ENCODE assay signal across 18 mouse cellular contexts in the genomic region with DNA sequence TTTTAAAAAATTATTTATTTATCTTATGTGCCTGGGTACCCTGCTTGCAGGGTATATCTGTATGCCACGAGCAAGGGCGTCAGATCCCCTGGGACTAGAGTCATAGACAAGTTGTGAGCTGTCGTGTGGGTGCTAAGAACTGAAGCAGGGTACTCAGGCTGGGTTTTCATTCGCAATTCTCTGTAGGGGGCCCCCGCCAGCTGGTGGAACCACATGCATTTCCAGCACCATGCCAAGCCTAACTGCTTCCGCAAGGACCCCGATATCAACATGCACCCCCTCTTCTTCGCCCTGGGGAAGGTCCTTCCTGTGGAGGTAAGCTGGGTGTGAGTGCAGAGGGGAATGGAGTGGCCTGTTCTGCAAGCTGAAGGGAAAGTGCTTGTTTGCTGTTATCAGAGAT. TPM values are rescaled to one million over a fixed set of nuclear protein-coding genes. Genes with fewer than 3 reads are reported as not detected.
DNase-seq lines count a peak whose midpoint lies in the region; ATAC-seq and TF ChIP-seq lines count a peak whose summit lies in the region.
"Had no signal": no experiment of that assay in that cellular context is flagged by ENCODE, and none has a peak within 500 bp of the region (broad histone marks: within the 10 kb centered on the region; RNA-seq: fewer than 3 reads in every experiment).

No protein-coding gene starts in this region.

- H3K27me3 ChIP-seq in forebrain, embryonic 13.5 days: no peaks in the 10 kb centered on the region
- no peaks in the 10 kb centered on the region for H3K27me3 ChIP-seq in forebrain, embryonic 10.5 days (ENCODE audit: poor library complexity, severe bottlenecking)
- no peaks in the 10 kb centered on the region for H3K27me3 ChIP-seq in intestine, postnatal 0 days (replicated peaks; ENCODE audit: control insufficient read depth, insufficient read depth, low read length)
- H3K27me3 ChIP-seq in intestine, embryonic 15.5 days (replicated peaks): no peaks in the 10 kb centered on the region
- no peaks in the 10 kb centered on the region for H3K27me3 ChIP-seq in midbrain, embryonic 13.5 days
- no peaks in the 10 kb centered on the region for H3K27me3 ChIP-seq in midbrain, embryonic 15.5 days (replicated peaks)
- H3K27me3 ChIP-seq: CH12.LX; embryonic facial prominence, embryonic 12.5 days; forebrain, embryonic 12.5 days; heart, embryonic 12.5 days; Patski had no signal

- no peak for ATAC-seq in forebrain, embryonic 13.5 days
- no peak for ATAC-seq in intestine, postnatal 0 days
- no peak for ATAC-seq in intestine, embryonic 15.5 days
- no peak for ATAC-seq in midbrain, embryonic 13.5 days
- no peak for ATAC-seq in midbrain, embryonic 15.5 days (replicated peaks)
- ATAC-seq: activated CD4-positive, CD25-positive, alpha-beta regulatory T cell, adult 4 months; forebrain, postnatal 0 days; Patski had no signal

- H3K9ac ChIP-seq in forebrain, embryonic 13.5 days: 0 out of 2 replicates have a peak overlapping the region, but pooled peaks have one; percentile 9
- no peak overlapping the region for H3K9ac ChIP-seq in intestine, postnatal 0 days (ENCODE audit: low read depth, low read length)
- no peak overlapping the region for H3K9ac ChIP-seq in intestine, embryonic 15.5 days
- H3K9ac ChIP-seq in midbrain, embryonic 13.5 days (replicated peaks): peak overlapping the region; percentile 33; the same call in 1 of the 2 replicates
- H3K9ac ChIP-seq in midbrain, embryonic 15.5 days: no peak overlapping the region
- H3K9ac ChIP-seq: embryonic facial prominence, embryonic 12.5 days; forebrain, embryonic 12.5 days; heart, embryonic 12.5 days; hindbrain, embryonic 14.5 days had no signal

- DNase-seq in forebrain, embryonic 10.5 days (ENCODE audit: extremely low spot score, low spot score): no peak
- DNase-seq: adrenal gland, postnatal 14 days; cerebellum, adult 8-10 months; cerebellum, postnatal 25 days; forebrain, postnatal 0 days; gastrocnemius, postnatal 14 days had no signal

- 92% methylated on average over 8 of the region's 8 CpGs for WGBS in forebrain, embryonic 13.5 days
- 92% methylated on average over 8 of the region's 8 CpGs for WGBS in forebrain, embryonic 10.5 days
- WGBS in intestine, postnatal 0 days: 92% methylated on average over 8 of the region's 8 CpGs
- WGBS in intestine, embryonic 15.5 days: 94% methylated on average over 8 of the region's 8 CpGs
- WGBS in midbrain, embryonic 13.5 days: 93% methylated on average over 8 of the region's 8 CpGs
- WGBS in midbrain, embryonic 15.5 days: 95% methylated on average over 8 of the region's 8 CpGs

- no peak for TF ChIP-seq CTCF in intestine, postnatal 0 days (IDR thresholded peaks at IDR 0.05; ENCODE audit: low read depth)

- no peak overlapping the region for H3K4me3 ChIP-seq in forebrain, embryonic 13.5 days
- no peak overlapping the region for H3K4me3 ChIP-seq in forebrain, embryonic 10.5 days
- H3K4me3 ChIP-seq in intestine, postnatal 0 days (ENCODE audit: low read depth, low read length): no peak overlapping the region
- H3K4me3 ChIP-seq in intestine, embryonic 15.5 days (replicated peaks): no peak overlapping the region
- no peak overlapping the region for H3K4me3 ChIP-seq in midbrain, embryonic 13.5 days (replicated peaks)
- no peak overlapping the region for H3K4me3 ChIP-seq in midbrain, embryonic 15.5 days
- H3K4me3 ChIP-seq: embryonic facial prominence, embryonic 12.5 days; forebrain, embryonic 12.5 days; heart, embryonic 12.5 days had no signal

- peaks cover 67% of the 10 kb centered on the region for H3K36me3 ChIP-seq in forebrain, embryonic 13.5 days (ENCODE audit: poor library complexity, severe bottlenecking)
- peaks cover 72% of the 10 kb centered on the region for H3K36me3 ChIP-seq in forebrain, embryonic 10.5 days (replicated peaks)
- H3K36me3 ChIP-seq in intestine, postnatal 0 days (ENCODE audit: control insufficient read depth, insufficient read depth): peaks cover 30% of the 10 kb centered on the region; the same call in 1 of the 2 replicates
- H3K36me3 ChIP-seq in intestine, embryonic 15.5 days: peaks cover 52% of the 10 kb centered on the region
- H3K36me3 ChIP-seq in midbrain, embryonic 13.5 days: peaks cover 66% of the 10 kb centered on the region
- H3K36me3 ChIP-seq in midbrain, embryonic 15.5 days (replicated peaks): peaks cover 34% of the 10 kb centered on the region

- H3K27ac ChIP-seq in forebrain, embryonic 13.5 days: peak overlapping the region; percentile 19; the same call in 1 of the 2 replicates
- H3K27ac ChIP-seq in forebrain, embryonic 10.5 days: no peak overlapping the region
- 0 out of 2 replicates have a peak overlapping the region, but pooled peaks have one; percentile 4 for H3K27ac ChIP-seq in intestine, postnatal 0 days (ENCODE audit: low read depth, low read length)
- no peak overlapping the region for H3K27ac ChIP-seq in intestine, embryonic 15.5 days
- no peak overlapping the region for H3K27ac ChIP-seq in midbrain, embryonic 13.5 days
- H3K27ac ChIP-seq in midbrain, embryonic 15.5 days: no peak overlapping the region
- H3K27ac ChIP-seq: embryonic facial prominence, embryonic 12.5 days; forebrain, embryonic 12.5 days; hindbrain, embryonic 14.5 days had no signal

- peaks cover 53% of the 10 kb centered on the region for H3K4me1 ChIP-seq in forebrain, embryonic 13.5 days
- peaks cover 47% of the 10 kb centered on the region for H3K4me1 ChIP-seq in forebrain, embryonic 10.5 days
- H3K4me1 ChIP-seq in intestine, postnatal 0 days (replicated peaks; ENCODE audit: control insufficient read depth, insufficient read depth, low read length): no peaks in the 10 kb centered on the region; the same call in 1 of the 2 replicates
- H3K4me1 ChIP-seq in intestine, embryonic 15.5 days (replicated peaks): peaks cover 39% of the 10 kb centered on the region
- peaks cover 48% of the 10 kb centered on the region for H3K4me1 ChIP-seq in midbrain, embryonic 13.5 days (replicated peaks)
- peaks cover 32% of the 10 kb centered on the region for H3K4me1 ChIP-seq in midbrain, embryonic 15.5 days

- no peak overlapping the region for H3K4me2 ChIP-seq in forebrain, embryonic 13.5 days
- no peak overlapping the region for H3K4me2 ChIP-seq in intestine, postnatal 0 days (replicated peaks; ENCODE audit: low read depth)
- H3K4me2 ChIP-seq in intestine, embryonic 15.5 days (replicated peaks): no peak overlapping the region
- no peak overlapping the region for H3K4me2 ChIP-seq in midbrain, embryonic 13.5 days (replicated peaks)
- H3K4me2 ChIP-seq in midbrain, embryonic 15.5 days: no peak overlapping the region
- H3K4me2 ChIP-seq: embryonic facial prominence, embryonic 12.5 days; forebrain, embryonic 12.5 days; heart, embryonic 12.5 days had no signal

- no peaks in the 10 kb centered on the region for H3K9me3 ChIP-seq in forebrain, embryonic 13.5 days (replicated peaks)
- H3K9me3 ChIP-seq in forebrain, embryonic 10.5 days: no peaks in the 10 kb centered on the region
- H3K9me3 ChIP-seq in intestine, postnatal 0 days (ENCODE audit: control insufficient read depth): no peaks in the 10 kb centered on the region
- no peaks in the 10 kb centered on the region for H3K9me3 ChIP-seq in intestine, embryonic 15.5 days
- H3K9me3 ChIP-seq in midbrain, embryonic 13.5 days: no peaks in the 10 kb centered on the region
- H3K9me3 ChIP-seq in midbrain, embryonic 15.5 days: no peaks in the 10 kb centered on the region
- H3K9me3 ChIP-seq: embryonic facial prominence, embryonic 12.5 days; forebrain, embryonic 12.5 days; heart, embryonic 12.5 days had no signal

RNA-seq across cellular contexts. Expression of a gene that starts 3.9 kb away (rescaled TPM):
- 148 and 172 TPM in 2 replicates for polyA plus RNA-seq in forebrain, embryonic 13.5 days (2015; fragmentation: Nextera tagmentation; extraction: Ambion mirVana)
- 171 and 180 TPM in 2 replicates for polyA plus RNA-seq in forebrain, embryonic 10.5 days (2016; fragmentation: Nextera tagmentation; extraction: Ambion mirVana)
- polyA plus RNA-seq in intestine, postnatal 0 days (2015; fragmentation: Nextera tagmentation; extraction: Ambion mirVana): 26.9 and 29.8 TPM in 2 replicates
- 145 and 146 TPM in 2 replicates for polyA plus RNA-seq in intestine, embryonic 15.5 days (2015; fragmentation: Nextera tagmentation; extraction: Ambion mirVana)
- polyA plus RNA-seq in midbrain, embryonic 13.5 days (2015; fragmentation: Nextera tagmentation; extraction: Ambion mirVana): 173 and 178 TPM in 2 replicates
- 175 and 182 TPM in 2 replicates for polyA plus RNA-seq in midbrain, embryonic 15.5 days (2015; fragmentation: Nextera tagmentation; extraction: Ambion mirVana)

RNA-seq across cellular contexts. Expression of a gene that starts 17.2 kb away (rescaled TPM):
- polyA plus RNA-seq in forebrain, embryonic 13.5 days (2015; fragmentation: Nextera tagmentation; extraction: Ambion mirVana): 408 and 447 TPM in 2 replicates
- polyA plus RNA-seq in forebrain, embryonic 10.5 days (2016; fragmentation: Nextera tagmentation; extraction: Ambion mirVana): 362 and 373 TPM in 2 replicates
- 339 and 369 TPM in 2 replicates for polyA plus RNA-seq in intestine, postnatal 0 days (2015; fragmentation: Nextera tagmentation; extraction: Ambion mirVana)
- polyA plus RNA-seq in intestine, embryonic 15.5 days (2015; fragmentation: Nextera tagmentation; extraction: Ambion mirVana): 470 and 520 TPM in 2 replicates
- 386 and 396 TPM in 2 replicates for polyA plus RNA-seq in midbrain, embryonic 13.5 days (2015; fragmentation: Nextera tagmentation; extraction: Ambion mirVana)
- polyA plus RNA-seq in midbrain, embryonic 15.5 days (2015; fragmentation: Nextera tagmentation; extraction: Ambion mirVana): 324 and 334 TPM in 2 replicates

RNA-seq across cellular contexts. Expression of a gene that starts 17.4 kb away (rescaled TPM):
- 98.8 and 104 TPM in 2 replicates for polyA plus RNA-seq in forebrain, embryonic 13.5 days (2015; fragmentation: Nextera tagmentation; extraction: Ambion mirVana)
- 215 and 218 TPM in 2 replicates for polyA plus RNA-seq in forebrain, embryonic 10.5 days (2016; fragmentation: Nextera tagmentation; extraction: Ambion mirVana)
- 30.4 and 33.0 TPM in 2 replicates for polyA plus RNA-seq in intestine, postnatal 0 days (2015; fragmentation: Nextera tagmentation; extraction: Ambion mirVana)
- polyA plus RNA-seq in intestine, embryonic 15.5 days (2015; fragmentation: Nextera tagmentation; extraction: Ambion mirVana): 92.2 and 97.4 TPM in 2 replicates
- polyA plus RNA-seq in midbrain, embryonic 13.5 days (2015; fragmentation: Nextera tagmentation; extraction: Ambion mirVana): 47.9 and 49.6 TPM in 2 replicates
- 25.5 and 27.8 TPM in 2 replicates for polyA plus RNA-seq in midbrain, embryonic 15.5 days (2015; fragmentation: Nextera tagmentation; extraction: Ambion mirVana)

RNA-seq across cellular contexts. Expression of a gene that starts 54.0 kb away (rescaled TPM):
- 0.22 and 0.31 TPM in 2 replicates for polyA plus RNA-seq in forebrain, embryonic 13.5 days (2015; fragmentation: Nextera tagmentation; extraction: Ambion mirVana)
- 2.1 and 2.9 TPM in 2 replicates for polyA plus RNA-seq in forebrain, embryonic 10.5 days (2016; fragmentation: Nextera tagmentation; extraction: Ambion mirVana)
- polyA plus RNA-seq in intestine, postnatal 0 days (2015; fragmentation: Nextera tagmentation; extraction: Ambion mirVana): 4.1 and 4.5 TPM in 2 replicates
- 12.0 and 14.4 TPM in 2 replicates for polyA plus RNA-seq in intestine, embryonic 15.5 days (2015; fragmentation: Nextera tagmentation; extraction: Ambion mirVana)
- polyA plus RNA-seq in midbrain, embryonic 13.5 days (2015; fragmentation: Nextera tagmentation; extraction: Ambion mirVana): 0.58 and 0.77 TPM in 2 replicates
- polyA plus RNA-seq in midbrain, embryonic 15.5 days (2015; fragmentation: Nextera tagmentation; extraction: Ambion mirVana): 0.62 and 0.79 TPM in 2 replicates

Comparison
In these comparisons a context has a peak if more than half of its experiments do, and no peak if none do; other contexts are left out.
1. H3K27ac ChIP-seq: peak in forebrain, embryonic 13.5 days (single experiment) and intestine, postnatal 0 days (single experiment); none in forebrain, embryonic 10.5 days (single experiment), intestine, embryonic 15.5 days (single experiment), midbrain, embryonic 13.5 days (single experiment) and midbrain, embryonic 15.5 days (single experiment).
2. H3K9ac ChIP-seq: peak in forebrain, embryonic 13.5 days (single experiment) and midbrain, embryonic 13.5 days (single experiment); none in intestine, postnatal 0 days (single experiment), intestine, embryonic 15.5 days (single experiment) and midbrain, embryonic 15.5 days (single experiment).